ENCODE assay signal across 16 mouse cellular contexts in genomic region chr5:34501588-34501987, GRCm38 (mm10).
"Had no signal": no experiment of that assay in that cellular context is flagged by ENCODE, and none has a peak within 500 bp of the region (broad histone marks: within the 10 kb centered on the region; RNA-seq: fewer than 3 reads in every experiment).

No protein-coding gene starts in this region.

- H3K9ac ChIP-seq: limb, embryonic 15.5 days; liver, embryonic 15.5 days; lung, embryonic 14.5 days; midbrain, embryonic 12.5 days; stomach, embryonic 15.5 days had no signal

- H3K27ac ChIP-seq: left cerebral cortex, adult 2 months; limb, embryonic 15.5 days; liver, embryonic 15.5 days; midbrain, embryonic 12.5 days; stomach, embryonic 15.5 days had no signal

- H3K9me3 ChIP-seq: limb, embryonic 15.5 days; liver, embryonic 15.5 days; midbrain, embryonic 12.5 days; stomach, embryonic 15.5 days had no signal

- ATAC-seq: midbrain, embryonic 16.5 days had no signal

- H3K4me2 ChIP-seq: limb, embryonic 15.5 days; liver, embryonic 15.5 days; lung, embryonic 14.5 days; midbrain, embryonic 12.5 days; stomach, embryonic 15.5 days had no signal

- H3K4me1 ChIP-seq: limb, embryonic 15.5 days; midbrain, embryonic 12.5 days; stomach, embryonic 15.5 days had no signal

- H3K36me3 ChIP-seq: midbrain, embryonic 12.5 days had no signal

- H3K4me3 ChIP-seq: left cerebral cortex, adult 2 months; limb, embryonic 15.5 days; liver, embryonic 15.5 days; midbrain, embryonic 12.5 days; stomach, embryonic 15.5 days had no signal

- DNase-seq: kidney, adult 11 months; kidney, adult 9 months; kidney, postnatal 10 days; kidney, postnatal 4 days; lung, embryonic 14.5 days; lung, postnatal 10 days; lung, postnatal 4 days; right cerebral cortex, postnatal 14 days; thymus, adult 2 months; thymus, postnatal 36 days had no signal

- H3K27me3 ChIP-seq: limb, embryonic 15.5 days; liver, embryonic 15.5 days; midbrain, embryonic 12.5 days; stomach, embryonic 15.5 days had no signal
